ENCODE assay signal across 25 mouse cellular contexts in genomic region chr10:110484822-110485221, GRCm38 (mm10). TPM values are rescaled to one million over a fixed set of nuclear protein-coding genes. Genes with fewer than 3 reads are reported as not detected.
DNase-seq lines count a peak whose midpoint lies in the region; ATAC-seq and TF ChIP-seq lines count a peak whose summit lies in the region.
"Had no signal": no experiment of that assay in that cellular context is flagged by ENCODE, and none has a peak within 500 bp of the region (broad histone marks: within the 10 kb centered on the region; RNA-seq: fewer than 3 reads in every experiment).

No protein-coding gene starts in this region.

- no peak for DNase-seq in forebrain, embryonic 14.5 days (ENCODE audit: low spot score)
- DNase-seq in lung, postnatal 14 days = no peak
- DNase-seq in liver, postnatal 0 days = no peak
- no peak for DNase-seq in cerebellum, adult 8-10 months
- DNase-seq: adrenal gland, postnatal 36 days; B cell, adult 2 months; cerebellum, adult 11 months; cerebellum, postnatal 14 days; gastrocnemius, adult 2 months; heart, postnatal 4 days; kidney, adult 9 months; kidney, postnatal 25 days; liver, embryonic 13.5 days; right cerebral cortex, postnatal 25 days; spleen, adult 18-20 months; thymus, postnatal 14 days had no signal

- TF ChIP-seq EP300 in liver, postnatal 0 days (IDR thresholded peaks at IDR 0.05; ENCODE audit: low read depth) = no peak

- no peak for TF ChIP-seq CTCF in C2C12 (IDR thresholded peaks at IDR 0.05; ENCODE audit: control insufficient read depth, insufficient read depth, insufficient read length)
- no peak for TF ChIP-seq CTCF in embryonic fibroblast, embryonic 13.5 days (IDR thresholded peaks at IDR 0.05; ENCODE audit: borderline replicate concordance, insufficient read depth, low read length)
- TF ChIP-seq CTCF in liver, postnatal 0 days (IDR thresholded peaks at IDR 0.05; ENCODE audit: low read depth) = no peak

- no peaks in the 10 kb centered on the region for H3K27me3 ChIP-seq in forebrain, embryonic 16.5 days (replicated peaks; ENCODE audit: control insufficient read depth, insufficient read depth, low read length)
- no peaks in the 10 kb centered on the region for H3K27me3 ChIP-seq in forebrain, embryonic 14.5 days (replicated peaks; ENCODE audit: control insufficient read depth, insufficient read depth, low read length)
- H3K27me3 ChIP-seq in lung, embryonic 15.5 days = no peaks in the 10 kb centered on the region
- no peaks in the 10 kb centered on the region for H3K27me3 ChIP-seq in C2C12 (ENCODE audit: control insufficient read depth, insufficient read depth, insufficient read length)
- no peaks in the 10 kb centered on the region for H3K27me3 ChIP-seq in liver, postnatal 0 days (ENCODE audit: insufficient read depth, low read length)
- H3K27me3 ChIP-seq: embryonic facial prominence, embryonic 12.5 days; liver, embryonic 13.5 days had no signal

- H3ac ChIP-seq in C2C12 (ENCODE audit: control insufficient read depth, insufficient read length, low read depth) = no peak overlapping the region

- no peaks in the 10 kb centered on the region for H3K79me3 ChIP-seq in C2C12 (ENCODE audit: low read depth)

- no peak overlapping the region for H3K4me3 ChIP-seq in forebrain, embryonic 16.5 days (replicated peaks; ENCODE audit: low read length)
- no peak overlapping the region for H3K4me3 ChIP-seq in forebrain, embryonic 14.5 days (ENCODE audit: low read depth, low read length)
- H3K4me3 ChIP-seq in lung, embryonic 15.5 days = no peak overlapping the region
- H3K4me3 ChIP-seq in C2C12 (ENCODE audit: insufficient read depth, poor library complexity, severe bottlenecking) = no peak overlapping the region
- no peak overlapping the region for H3K4me3 ChIP-seq in embryonic fibroblast, embryonic 13.5 days (ENCODE audit: insufficient read depth, low read length)
- H3K4me3 ChIP-seq in liver, postnatal 0 days (ENCODE audit: low read depth, low read length) = no peak overlapping the region
- H3K4me3 ChIP-seq: embryonic facial prominence, embryonic 12.5 days; gastrocnemius, adult 2 months; heart, embryonic 10.5 days; liver, embryonic 13.5 days; midbrain, embryonic 10.5 days had no signal

- H3K79me2 ChIP-seq in C2C12 (ENCODE audit: control insufficient read depth, insufficient read depth) = no peaks in the 10 kb centered on the region

- H3K4me1 ChIP-seq in forebrain, embryonic 16.5 days (replicated peaks; ENCODE audit: control insufficient read depth, insufficient read depth, low read length) = no peaks in the 10 kb centered on the region
- no peaks in the 10 kb centered on the region for H3K4me1 ChIP-seq in forebrain, embryonic 14.5 days (ENCODE audit: control insufficient read depth, insufficient read depth, low read length)
- H3K4me1 ChIP-seq in lung, embryonic 15.5 days = no peaks in the 10 kb centered on the region
- peaks cover 7% of the 10 kb centered on the region for H3K4me1 ChIP-seq in embryonic fibroblast, embryonic 13.5 days (ENCODE audit: control insufficient read depth, insufficient read depth, low read length)
- H3K4me1 ChIP-seq in liver, postnatal 0 days (ENCODE audit: insufficient read depth) = no peaks in the 10 kb centered on the region
- H3K4me1 ChIP-seq: embryonic facial prominence, embryonic 12.5 days; heart, embryonic 10.5 days; liver, embryonic 13.5 days; midbrain, embryonic 10.5 days had no signal

- no peaks in the 10 kb centered on the region for H3K9me3 ChIP-seq in forebrain, embryonic 16.5 days (ENCODE audit: control insufficient read depth, low read length)
- no peaks in the 10 kb centered on the region for H3K9me3 ChIP-seq in forebrain, embryonic 14.5 days (replicated peaks; ENCODE audit: control insufficient read depth, low read length)
- no peaks in the 10 kb centered on the region for H3K9me3 ChIP-seq in lung, embryonic 15.5 days
- H3K9me3 ChIP-seq in liver, postnatal 0 days (ENCODE audit: low read length) = no peaks in the 10 kb centered on the region
- H3K9me3 ChIP-seq: embryonic facial prominence, embryonic 12.5 days; heart, embryonic 10.5 days; midbrain, embryonic 10.5 days had no signal

- no peak overlapping the region for H3K4me2 ChIP-seq in forebrain, embryonic 16.5 days (ENCODE audit: low read length)
- H3K4me2 ChIP-seq in forebrain, embryonic 14.5 days (ENCODE audit: low read length) = no peak overlapping the region
- peak overlapping the region; percentile 13; the same call in 1 of the 2 replicates for H3K4me2 ChIP-seq in lung, embryonic 15.5 days
- H3K4me2 ChIP-seq in liver, postnatal 0 days (ENCODE audit: low read depth, low read length) = no peak overlapping the region
- H3K4me2 ChIP-seq: embryonic facial prominence, embryonic 12.5 days; hindbrain, embryonic 14.5 days; liver, embryonic 13.5 days had no signal

- ATAC-seq in forebrain, embryonic 16.5 days = no peak
- no peak for ATAC-seq in forebrain, embryonic 14.5 days
- ATAC-seq in lung, embryonic 15.5 days (ENCODE audit: borderline replicate concordance, extremely low read depth, low FRiP score, low TSS enrichment) = no peak
- ATAC-seq in liver, postnatal 0 days = no peak
- ATAC-seq: inflammation-experienced regulatory T-cells, adult 6 months had no signal

- WGBS in forebrain, embryonic 16.5 days = 65% methylated on average over 8 of the region's 8 CpGs
- WGBS in forebrain, embryonic 14.5 days = 78% methylated on average over 8 of the region's 8 CpGs
- WGBS in lung, embryonic 15.5 days = 36% methylated on average over 8 of the region's 8 CpGs
- WGBS in liver, postnatal 0 days (ENCODE audit: insufficient replicate concordance) = 58% methylated on average over 8 of the region's 8 CpGs

- peak overlapping the region; percentile 20; the same call in 1 of the 2 replicates for H3K27ac ChIP-seq in forebrain, embryonic 16.5 days (ENCODE audit: low read length)
- no peak overlapping the region; the same call in 1 of the 2 replicates for H3K27ac ChIP-seq in forebrain, embryonic 14.5 days (ENCODE audit: low read depth, low read length)
- H3K27ac ChIP-seq in lung, embryonic 15.5 days = no peak overlapping the region
- peak overlapping the region; percentile 93 for H3K27ac ChIP-seq in embryonic fibroblast, embryonic 13.5 days (ENCODE audit: insufficient read depth, low read length)
- H3K27ac ChIP-seq in liver, postnatal 0 days (ENCODE audit: low read depth) = no peak overlapping the region
- H3K27ac ChIP-seq: embryonic facial prominence, embryonic 12.5 days; gastrocnemius, adult 2 months; heart, embryonic 10.5 days; hindbrain, embryonic 14.5 days; liver, embryonic 13.5 days; midbrain, embryonic 10.5 days had no signal

- no peak for TF ChIP-seq POLR2A in embryonic fibroblast, embryonic 13.5 days (IDR thresholded peaks at IDR 0.05; ENCODE audit: low read depth, low read length)

- no peaks in the 10 kb centered on the region for H3K36me3 ChIP-seq in forebrain, embryonic 16.5 days (ENCODE audit: control insufficient read depth, insufficient read depth)
- H3K36me3 ChIP-seq in forebrain, embryonic 14.5 days (ENCODE audit: control insufficient read depth, insufficient read depth, low read length) = no peaks in the 10 kb centered on the region
- H3K36me3 ChIP-seq in lung, embryonic 15.5 days = no peaks in the 10 kb centered on the region
- H3K36me3 ChIP-seq in C2C12 (ENCODE audit: control insufficient read depth, insufficient read depth) = no peaks in the 10 kb centered on the region
- no peaks in the 10 kb centered on the region for H3K36me3 ChIP-seq in liver, postnatal 0 days (replicated peaks; ENCODE audit: insufficient read depth, low read length)
- H3K36me3 ChIP-seq: embryonic facial prominence, embryonic 12.5 days; heart, embryonic 10.5 days; liver, embryonic 13.5 days; midbrain, embryonic 10.5 days had no signal

- no peak overlapping the region for H3K9ac ChIP-seq in forebrain, embryonic 16.5 days (replicated peaks; ENCODE audit: low read depth, low read length)
- no peak overlapping the region for H3K9ac ChIP-seq in forebrain, embryonic 14.5 days (ENCODE audit: low read length)
- no peak overlapping the region for H3K9ac ChIP-seq in lung, embryonic 15.5 days
- H3K9ac ChIP-seq in liver, postnatal 0 days (replicated peaks) = no peak overlapping the region
- H3K9ac ChIP-seq: embryonic facial prominence, embryonic 12.5 days; hindbrain, embryonic 14.5 days; liver, embryonic 13.5 days had no signal

TF ChIP-seq in C2C12, 6 proteins besides CTCF, POLR2A, EP300 and RAD21:
- TF ChIP-seq CEBPB (IDR thresholded peaks at IDR 0.05; ENCODE audit: low read depth) = peak; percentile 29
- peak; percentile 95 for TF ChIP-seq FOSL1 (IDR thresholded peaks at IDR 0.05; ENCODE audit: insufficient read depth, low read length, poor library complexity, severe bottlenecking)
- TF ChIP-seq USF1 (IDR thresholded peaks at IDR 0.05; ENCODE audit: low read depth) = no peak
- no peak for TF ChIP-seq MYOD1 (IDR thresholded peaks at IDR 0.05; ENCODE audit: control insufficient read depth, insufficient read length, low read depth)
- TF ChIP-seq MYOG (IDR thresholded peaks at IDR 0.05; ENCODE audit: control insufficient read depth, extremely low read depth, insufficient read length) = no peak
- TF ChIP-seq MAX (IDR thresholded peaks at IDR 0.05) = peak; percentile 43

RNA-seq across cellular contexts. Expression of gene Nav3, which starts 28.8 kb away (rescaled TPM):
- 24.3 and 24.7 TPM in 2 replicates for polyA plus RNA-seq in forebrain, embryonic 16.5 days (2015; fragmentation: Nextera tagmentation; extraction: Ambion mirVana)
- 17.6 and 22.0 TPM in 2 replicates for polyA plus RNA-seq in forebrain, embryonic 14.5 days (2014; fragmentation: Nextera tagmentation; extraction: Ambion mirVana)
- 1.8 TPM in 2 replicates for polyA plus RNA-seq in lung, embryonic 15.5 days (2015; fragmentation: Nextera tagmentation; extraction: Ambion mirVana)
- polyA plus RNA-seq in C2C12 (2012; fragmentation: generic; extraction: Trizol) = 5.0 TPM
- polyA plus RNA-seq in embryonic fibroblast, embryonic 13.5 days (2011; ENCODE audit: insufficient read length, low read depth, missing spikeins) = 4.9 and 5.2 TPM in 2 replicates
- polyA plus RNA-seq in liver, postnatal 0 days (2015; fragmentation: Nextera tagmentation; extraction: Ambion mirVana) = 0.04 and 0.12 TPM in 2 replicates

Comparison
In these comparisons a context has a peak if more than half of its experiments do, and no peak if none do; other contexts are left out.
1. H3K27ac ChIP-seq: peak in forebrain, embryonic 16.5 days (single experiment) and embryonic fibroblast, embryonic 13.5 days (single experiment); none in forebrain, embryonic 14.5 days (single experiment), lung, embryonic 15.5 days (single experiment) and liver, postnatal 0 days (single experiment).